Mouse (Mus musculus) heart, postnatal 36 days (tissue): ENCODE results near the gene Zmym4. TPM values are rescaled to one million over a fixed set of nuclear protein-coding genes. Genes with fewer than 3 reads are reported as not detected.
"Not testable (repeated sequence)": the region's sequence is repeated elsewhere in the genome, so short reads cannot be mapped to it uniquely, and the experiment has no call there.

Source experiments
- DNase-seq, 2 experiments: peaks; one replicate each; pipeline ENCODE4 v3.0.0; 2021 to 2022
- intact Hi-C: fragments of 180-260 bp; cut with DNase I; formaldehyde crosslinking; loops from one replicate; pipeline ENCODE4 v1.15.1; 2025
- total RNA-seq, 2 experiments: library from RNA; stranded (reverse); gene quantifications; 2 replicates each; pipeline ENCODE4 v1.2.3; 2021

Zmym4 gene
- total RNA-seq: 10 to 100 TPM; 19.8 to 20.8 TPM

DNA sequence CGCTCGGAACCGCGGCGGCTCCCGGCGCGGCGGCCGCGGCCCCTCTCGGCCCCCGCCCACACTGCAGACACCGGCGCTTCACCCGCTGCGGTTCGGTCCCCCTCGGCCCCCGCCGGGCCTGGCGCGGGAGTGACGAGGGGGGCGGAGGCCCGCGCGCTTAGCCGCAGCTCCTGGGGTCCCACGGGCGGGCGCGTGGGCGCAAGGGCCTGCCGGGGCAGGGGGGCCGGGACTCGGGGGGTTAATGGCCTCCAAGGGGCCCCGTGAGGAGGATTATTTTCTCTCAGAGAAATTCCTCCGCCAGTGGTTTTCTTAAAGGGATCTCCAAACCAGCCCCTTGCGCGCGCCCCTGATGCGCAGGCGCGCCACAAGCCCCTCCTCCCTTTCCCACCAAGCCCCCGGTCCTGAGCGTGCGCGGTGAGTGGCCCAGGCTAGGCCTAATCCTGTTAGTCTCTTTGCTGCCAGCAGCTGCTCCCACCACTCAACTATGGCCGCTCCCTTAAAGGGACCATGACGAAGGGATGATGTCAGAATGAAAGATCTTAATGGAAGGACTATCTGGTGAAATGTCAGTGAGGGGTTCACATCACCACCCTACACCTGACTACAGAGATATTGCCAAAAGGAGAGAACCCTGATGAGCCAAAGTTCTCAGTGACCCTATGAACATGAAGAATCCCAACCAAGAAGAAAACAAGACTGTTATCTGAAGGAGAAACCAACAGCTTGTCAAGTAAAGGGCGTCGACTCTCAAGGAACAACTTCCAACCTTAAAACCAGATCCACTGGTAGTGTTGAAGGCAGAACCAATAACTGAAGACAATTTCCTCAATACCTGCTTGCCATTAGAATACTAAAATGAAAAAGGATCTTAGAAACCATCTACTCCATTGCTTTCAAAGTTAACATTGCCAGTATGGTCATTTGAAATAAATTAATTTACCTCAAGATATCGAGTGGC, at the start of gene Zmym4:
TSS of gene Zmym4 (minus strand) at position 272 of the 958 bp plus-strand sequence.
- DNase-seq: peak; percentile 89 to 90

GRCm38 (mm10) chr4:127016366-127016765, 48.4 kb upstream of the Zmym4 start:
- intact Hi-C loops: loop anchor here (5.0 kb wide), 3 partner anchors 49 to 459 kb away; partner anchors contain the start of genes Clspn and Zmym4
- no peak for DNase-seq

More for the DNA sequence above, at the start of gene Zmym4:
- intact Hi-C loops: loop anchor here (2.0 to 10.0 kb wide), 3 partner anchors 49 to 503 kb away; partner anchors contain the start of genes Ago1 and Zmym6

DNA sequence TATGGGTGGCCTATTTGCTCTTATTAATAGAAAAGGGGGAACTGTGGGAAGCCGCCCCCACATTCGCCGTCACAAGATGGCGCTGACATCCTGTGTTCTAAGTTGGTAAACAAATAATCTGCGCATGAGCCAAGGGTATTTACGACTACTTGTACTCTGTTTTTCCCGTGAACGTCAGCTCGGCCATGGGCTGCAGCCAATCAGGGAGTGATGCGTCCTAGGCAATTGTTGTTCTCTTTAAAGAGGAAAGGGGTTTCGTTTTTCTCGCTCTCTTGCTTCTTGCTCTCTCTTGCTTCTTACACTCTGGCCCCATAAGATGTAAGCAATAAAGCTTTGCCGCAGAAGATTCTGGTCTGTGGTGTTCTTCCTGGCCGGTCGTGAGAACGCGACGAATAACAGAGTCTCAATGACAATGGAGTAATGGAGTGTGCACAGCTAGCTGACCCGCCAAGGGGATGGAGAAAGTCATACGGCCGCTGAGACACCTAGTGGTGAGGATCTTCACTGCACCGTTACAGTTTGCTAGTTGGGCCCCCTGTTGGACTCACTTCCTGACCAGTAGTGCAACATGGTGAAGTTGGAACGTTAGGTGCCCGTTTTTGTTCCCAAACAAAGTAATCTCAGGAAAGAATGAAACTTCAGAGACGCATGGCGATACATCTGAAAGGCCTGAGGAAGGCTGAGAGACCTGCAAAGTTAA, 47.5 kb upstream of the Zmym4 start:
- DNase-seq: peak; percentile 82 to 84
- intact Hi-C loops: loop anchor here (5.0 kb wide), 3 partner anchors 48 to 458 kb away; partner anchors contain the start of genes Clspn and Zmym4

DNA sequence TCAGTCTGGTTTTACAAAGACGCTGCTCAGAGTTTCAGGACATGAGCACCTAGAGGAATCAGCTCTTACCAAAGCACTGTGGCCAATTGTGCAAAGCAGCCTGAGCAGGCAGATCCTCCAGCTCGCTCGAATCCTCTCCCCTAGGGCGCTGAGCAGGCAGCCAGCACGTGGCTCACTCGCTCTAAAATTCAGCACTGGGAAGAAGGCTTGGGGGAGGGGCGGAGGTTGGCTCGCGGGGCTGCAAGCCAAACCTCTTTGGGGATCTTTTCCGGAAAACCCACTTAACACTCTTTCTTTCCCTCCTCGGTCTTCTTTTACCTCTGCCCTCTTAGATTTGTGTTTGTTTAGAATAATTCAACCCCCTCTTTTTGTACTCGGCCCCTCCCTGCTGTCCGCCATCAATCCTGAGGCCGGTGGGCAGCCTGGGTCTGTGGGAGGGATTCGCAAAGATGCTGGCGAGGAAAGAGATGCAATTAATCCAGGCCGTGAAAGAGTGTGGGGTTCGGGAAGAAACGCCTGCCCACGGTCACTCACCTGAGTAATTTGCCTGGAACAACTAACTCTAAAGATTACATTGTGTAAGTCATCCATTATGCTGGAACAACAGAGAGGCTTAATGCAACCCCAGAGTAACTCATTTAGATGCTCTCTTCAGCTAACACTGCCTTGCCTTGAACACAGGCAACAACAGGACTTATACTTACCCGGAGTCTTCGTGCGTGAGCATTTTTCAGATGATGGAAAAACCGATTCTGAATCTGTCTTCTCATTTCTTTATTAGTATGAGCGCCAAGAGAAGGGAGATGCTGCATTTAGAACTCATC, 37.4 kb upstream of the Zmym4 start:
- intact Hi-C loops: no loop called here
- DNase-seq: no peak

DNA sequence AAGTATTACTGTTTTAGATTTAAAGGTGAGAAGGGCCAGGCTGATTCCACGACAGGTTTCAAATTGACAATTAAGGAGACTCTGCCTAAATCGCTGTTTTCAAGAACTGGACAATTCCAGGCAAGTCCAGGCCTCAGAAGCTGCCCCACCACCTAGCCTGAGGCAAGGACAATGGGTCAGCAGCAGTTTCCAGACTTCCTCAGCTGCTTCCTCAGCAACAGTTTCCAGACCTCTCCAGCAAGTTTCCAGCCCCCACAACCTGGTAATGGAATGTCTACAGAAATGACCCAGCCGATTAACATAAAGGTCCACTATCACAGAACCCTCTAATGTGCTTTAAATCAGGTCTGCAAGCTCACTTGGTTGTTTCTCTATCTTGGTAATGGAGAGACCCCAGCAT, 36.4 kb upstream of the Zmym4 start:
- intact Hi-C loops: no loop called here
- no peak for DNase-seq

DNA sequence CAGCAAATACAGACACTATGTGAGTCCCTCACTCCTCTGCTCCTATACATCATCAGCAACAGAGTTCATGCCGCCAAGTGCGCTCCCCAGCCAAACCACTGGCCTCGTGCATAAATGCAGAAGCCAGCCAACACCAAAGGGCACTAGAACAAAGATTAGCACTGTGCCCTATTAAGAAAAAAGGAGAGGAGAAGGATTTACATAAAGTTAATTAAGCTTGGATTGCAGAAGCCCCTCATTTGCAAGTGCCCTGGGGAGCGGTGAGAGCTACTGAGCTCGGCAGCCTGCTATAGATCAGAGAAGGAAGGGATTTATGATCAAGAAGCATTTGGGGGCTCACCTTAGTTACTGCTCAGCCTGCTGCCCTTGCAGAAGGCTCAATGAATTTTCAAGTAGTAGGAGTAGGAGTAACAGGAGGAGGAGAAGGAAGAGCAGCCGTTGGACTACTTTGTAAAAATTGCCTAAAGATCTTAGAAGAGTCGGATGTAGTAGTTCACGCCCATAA, 32.7 kb upstream of the Zmym4 start:
- no peak for DNase-seq
- intact Hi-C loops: no loop called here

DNA sequence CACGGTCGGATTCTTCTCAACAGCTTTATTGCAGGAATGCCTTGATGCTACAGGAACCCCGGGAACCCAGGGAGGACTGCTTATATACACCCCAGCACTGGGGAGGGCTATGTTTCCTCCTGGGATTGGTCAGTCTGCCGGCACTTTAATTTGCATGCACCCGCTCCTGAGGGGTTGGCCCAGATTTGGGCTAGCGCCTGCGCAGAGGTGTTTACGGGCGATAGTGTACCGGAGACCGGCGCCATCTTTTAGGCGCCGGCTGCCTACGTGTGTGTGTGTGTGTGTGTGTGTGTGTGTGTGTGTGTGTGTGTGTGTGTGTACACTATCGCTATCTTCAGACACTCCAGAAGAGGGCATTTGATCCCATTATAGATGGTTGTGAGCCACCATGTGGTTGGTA, 31.4 kb upstream of the Zmym4 start:
- DNase-seq, intact Hi-C loops: not testable (repeated sequence)

- no peak for DNase-seq
- intact Hi-C loops: no loop called here
These were observed 24.4 kb upstream of the Zmym4 start for GRCm38 (mm10) chr4:126992356-126992755.

DNA sequence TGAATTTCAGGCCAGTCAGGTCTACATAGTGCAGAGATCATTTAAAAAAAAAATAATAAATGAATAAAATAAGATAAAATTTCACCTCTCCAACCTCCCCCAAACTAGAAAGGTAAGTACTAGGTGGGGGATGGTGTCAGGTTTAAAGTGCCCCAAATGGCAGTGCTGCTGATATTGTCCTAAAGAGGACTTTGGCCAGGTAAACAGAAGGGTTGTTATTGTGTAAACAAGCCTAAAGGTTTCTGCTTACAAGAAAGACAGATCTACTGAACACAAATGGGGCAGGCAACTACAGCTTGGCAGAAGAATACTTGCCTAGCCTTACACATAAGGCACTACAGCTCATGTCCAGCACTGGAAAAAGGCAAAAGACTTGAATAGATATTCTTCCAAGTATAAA, 22.6 kb upstream of the Zmym4 start:
- no peak for DNase-seq
- intact Hi-C loops: no loop called here

DNA sequence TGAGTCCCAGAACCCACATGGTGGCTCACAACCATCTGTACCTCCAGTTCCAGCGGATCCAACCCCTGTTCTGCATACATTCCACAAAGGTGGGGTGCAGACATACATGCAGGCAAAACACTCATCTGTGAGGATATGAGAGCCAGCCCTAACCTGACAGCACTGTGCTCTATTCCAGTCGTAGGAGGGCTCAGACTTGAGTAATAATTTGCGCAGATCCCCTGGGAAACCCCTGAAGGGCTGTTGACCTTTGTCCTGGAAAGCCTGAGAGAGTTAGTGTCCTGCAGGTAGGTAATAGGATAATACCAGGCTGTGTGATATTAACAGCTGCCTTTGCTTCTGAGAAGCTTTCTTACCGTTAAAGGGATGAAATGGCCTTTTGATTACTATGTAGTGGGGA, 20.6 kb upstream of the Zmym4 start:
- no peak for DNase-seq
- intact Hi-C loops: no loop called here

GRCm38 (mm10) chr4:126986768-126987167, 18.8 kb upstream of the Zmym4 start:
- intact Hi-C loops: no loop called here
- no peak for DNase-seq

- intact Hi-C loops, DNase-seq: not testable (repeated sequence)
These were observed 16.0 kb upstream of the Zmym4 start for GRCm38 (mm10) chr4:126983736-126984525.

DNA sequence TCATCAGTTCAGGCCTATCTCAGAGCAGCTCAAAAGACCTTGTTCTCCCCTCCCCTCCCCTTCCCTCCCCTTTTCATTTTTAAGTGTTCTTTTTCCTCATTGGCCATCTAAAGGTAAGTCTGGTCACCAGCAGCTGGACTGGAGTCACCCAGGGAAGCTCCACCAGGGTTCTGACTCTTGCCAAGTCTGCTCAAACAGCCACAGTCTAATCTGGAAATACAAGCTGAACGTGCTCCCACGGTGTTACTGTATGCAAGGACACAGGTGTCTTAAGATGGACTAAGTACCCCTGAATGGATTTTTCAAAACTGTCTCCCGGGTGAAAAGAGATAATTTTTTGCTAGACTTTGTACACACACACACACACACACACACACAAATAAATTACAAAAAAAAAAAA, 15.4 kb upstream of the Zmym4 start:
- DNase-seq: no peak
- intact Hi-C loops: no loop called here

GRCm38 (mm10) chr4:126978706-126979105, 10.8 kb upstream of the Zmym4 start:
- intact Hi-C loops: no loop called here

GRCm38 (mm10) chr4:126977467-126977866, 9.5 kb upstream of the Zmym4 start:
- intact Hi-C loops: no loop called here

More at GRCm38 (mm10) chr4:126978706-126979105, 10.8 kb upstream of the Zmym4 start:
- DNase-seq: no peak

DNA sequence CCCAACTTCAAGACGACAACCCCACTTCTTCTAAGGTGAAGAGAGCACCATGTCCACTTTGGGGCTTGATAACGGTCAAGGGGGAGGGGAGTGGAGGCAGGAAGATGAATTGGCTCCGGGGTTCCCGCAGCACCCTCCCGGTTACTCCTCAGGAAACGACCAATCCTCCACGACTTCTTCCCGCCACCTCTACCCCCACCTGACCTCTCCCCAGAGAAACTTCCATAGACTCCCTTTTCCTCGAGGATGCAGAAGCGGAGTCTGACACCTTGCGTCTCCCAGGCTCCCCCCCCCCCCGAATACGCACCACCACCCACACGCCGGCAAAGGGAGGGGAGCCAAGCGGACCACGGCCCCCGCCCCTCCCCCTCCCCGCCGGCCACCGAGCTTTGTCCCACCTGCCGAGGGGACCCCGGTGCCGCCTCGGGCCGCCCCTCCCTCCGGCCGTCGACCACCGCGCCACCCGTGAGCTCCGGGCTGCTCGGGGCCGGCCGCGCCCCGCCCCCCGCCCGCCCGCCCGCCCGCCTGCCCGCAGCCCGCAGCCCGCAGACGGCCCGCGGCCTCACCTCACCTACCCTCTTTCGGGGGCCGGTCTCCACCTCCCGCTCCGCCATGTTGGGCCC, 583 bp downstream of the Zmym4 start:
- intact Hi-C loops: loop anchor here (5.0 to 10.0 kb wide), 2 partner anchors 50 to 503 kb away; partner anchors contain the start of gene Ago1
- peak; percentile 16 to 23 for DNase-seq

More at GRCm38 (mm10) chr4:126977467-126977866, 9.5 kb upstream of the Zmym4 start:
- DNase-seq: peak in 1 of 2 experiments; percentile 39

DNA sequence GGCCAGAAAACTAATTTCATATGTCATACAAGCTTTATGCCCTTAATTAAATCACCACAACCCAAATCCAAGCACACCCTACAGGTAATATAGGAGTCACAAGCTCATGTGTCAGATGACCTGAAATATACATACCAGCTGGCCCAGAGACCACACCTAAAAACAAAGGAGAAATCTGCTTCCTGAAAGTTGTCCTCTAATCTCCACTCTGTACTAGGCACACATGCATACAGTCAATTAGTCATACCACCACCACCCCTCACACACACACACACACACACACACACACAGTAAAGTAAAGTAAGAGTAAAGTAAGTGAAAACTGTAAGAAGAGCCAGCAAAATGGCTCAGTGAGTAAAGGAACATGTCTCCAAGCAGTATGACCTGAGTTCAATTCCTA, 9.3 kb downstream of the Zmym4 start:
- intact Hi-C loops: no loop called here

GRCm38 (mm10) chr4:126958261-126958660, 9.7 kb downstream of the Zmym4 start:
- no peak for DNase-seq
- intact Hi-C loops: no loop called here

More for the DNA sequence above, 9.3 kb downstream of the Zmym4 start:
- no peak for DNase-seq

- no peak for DNase-seq
- intact Hi-C loops: no loop called here
These were observed 10.5 kb downstream of the Zmym4 start for GRCm38 (mm10) chr4:126957434-126957833.
